Mouse (Mus musculus) bone marrow, adult 2 months (tissue): ENCODE results near the gene Ank2.

Experiments used
- CTCF ChIP-seq: fragments of 200-500 bp; IDR thresholded peaks from 2 replicates; pipeline ENCODE4 v1.5.1; 2011; ENCODE audit warnings: low read length, control low read depth; ENCODE audit not compliant: control insufficient read depth, insufficient read depth
- POLR2A ChIP-seq: fragments of 200-500 bp; IDR thresholded peaks from 2 replicates; pipeline ENCODE4 v1.6.1; 2011; ENCODE audit warnings: low read depth, mild to moderate bottlenecking, control low read depth, low read length, borderline replicate concordance; ENCODE audit not compliant: control insufficient read depth

DNA sequence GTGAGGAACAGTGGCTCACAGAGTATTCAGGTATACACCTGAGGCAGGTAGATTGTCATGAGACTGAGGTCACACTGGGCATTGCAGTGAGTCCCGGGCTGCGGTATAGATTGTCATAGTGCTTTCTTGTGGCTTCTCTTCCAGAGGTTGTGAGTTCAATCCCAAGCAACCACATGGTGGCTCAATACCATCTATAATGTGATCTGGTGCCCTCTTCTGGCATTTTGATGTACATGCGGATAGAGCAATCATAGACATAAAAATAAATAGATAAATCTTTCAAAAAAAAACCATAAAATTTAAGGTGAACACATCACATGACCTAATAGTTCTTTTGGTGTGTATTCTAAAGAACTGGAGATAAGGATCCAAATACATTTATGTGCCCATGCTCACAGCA is 70.6 kb downstream of the Ank2 start:
- TF ChIP-seq POLR2A = no peak
- TF ChIP-seq CTCF = no peak
